Mouse (Mus musculus): ENCODE results near the gene Elp4. TPM values are rescaled to one million over a fixed set of nuclear protein-coding genes. Genes with fewer than 3 reads are reported as not detected.

Gene Elp4
- polyA plus RNA-seq, 1 experiment from 2014 or later, result 49.7 TPM

DNA sequence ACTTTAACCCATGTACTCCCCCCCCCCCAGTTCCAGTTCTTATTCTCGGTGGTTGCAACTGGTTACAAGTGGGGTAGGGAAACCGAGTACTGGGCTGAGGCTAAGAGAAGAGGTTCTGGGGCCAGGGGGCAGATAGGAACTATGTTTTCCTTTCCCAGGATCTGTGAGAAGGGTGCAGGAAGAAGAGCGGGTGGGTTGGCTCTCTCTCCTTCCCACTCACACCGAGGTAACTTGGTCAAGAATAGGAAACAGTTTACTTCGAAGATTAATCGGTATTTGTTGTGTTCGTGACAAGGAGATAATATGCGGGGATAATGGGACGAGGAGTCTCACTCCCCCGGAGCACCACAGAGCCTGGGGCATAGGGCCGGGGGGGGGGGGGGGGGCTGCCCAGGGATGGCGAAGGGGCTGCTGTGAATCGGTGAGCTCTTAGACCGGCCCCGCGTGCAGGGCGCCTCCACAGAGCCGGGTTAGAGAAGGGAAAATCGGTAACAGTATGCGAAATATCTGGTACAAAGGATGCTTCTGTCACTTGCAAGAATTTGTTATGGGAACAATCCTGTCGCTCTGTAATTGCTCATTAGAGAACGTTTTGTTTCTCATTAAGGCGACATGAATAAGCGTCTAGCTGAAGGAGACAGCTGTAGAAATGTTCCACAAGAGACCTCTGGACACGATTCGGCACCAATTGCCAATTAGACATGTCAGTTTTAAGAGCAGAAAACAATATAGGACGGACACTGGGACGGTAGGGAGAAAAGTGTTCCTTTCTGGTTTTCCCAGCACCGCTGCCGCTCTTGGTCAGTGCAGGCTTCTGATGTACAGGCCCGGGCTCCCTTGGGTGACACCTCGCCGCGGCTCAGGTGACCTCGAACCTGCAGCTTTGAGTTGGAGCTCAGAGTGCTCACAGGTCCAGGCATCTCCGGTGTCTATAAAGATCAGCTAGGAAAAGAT lies 217.7 kb downstream of the Elp4 start:
- Histone ChIP-seq H3K9me3 (replicated peaks) (no peaks in the 10 kb centered on the region), H3K4me2 (replicated peaks) (peak overlapping the region; percentile 8; the same call in 1 of the 2 replicates), H3K36me3 (no peaks in the 10 kb centered on the region), H3K9ac (no peak overlapping the region), H3K4me3 (no peak overlapping the region), H3K27me3 (peaks cover 75% of the 10 kb centered on the region), H3K4me1 (peaks cover 57% of the 10 kb centered on the region), H3K27ac (no peak overlapping the region; the same call in 1 of the 2 replicates)
- WGBS, result 3% methylated on average over 35 of the region's 36 CpGs
- no peak for ATAC-seq (ENCODE audit: low FRiP score)

- no peaks in the 10 kb centered on the region for H3K9me3 ChIP-seq (replicated peaks)
- H3K4me3 ChIP-seq, result no peak overlapping the region
- H3K9ac ChIP-seq, result no peak overlapping the region
- H3K27me3 ChIP-seq, result peaks cover 78% of the 10 kb centered on the region
- H3K4me1 ChIP-seq, result peaks cover 61% of the 10 kb centered on the region
- ATAC-seq (ENCODE audit: low FRiP score), result no peak
- WGBS, result 28% methylated on average over 11 of the region's 11 CpGs
- H3K36me3 ChIP-seq, result no peaks in the 10 kb centered on the region
- no peak overlapping the region for H3K4me2 ChIP-seq (replicated peaks)
- H3K27ac ChIP-seq, result no peak overlapping the region
Observed at GRCm38 (mm10) chr2:105685651-105686050, 218.7 kb downstream of the Elp4 start.

DNA sequence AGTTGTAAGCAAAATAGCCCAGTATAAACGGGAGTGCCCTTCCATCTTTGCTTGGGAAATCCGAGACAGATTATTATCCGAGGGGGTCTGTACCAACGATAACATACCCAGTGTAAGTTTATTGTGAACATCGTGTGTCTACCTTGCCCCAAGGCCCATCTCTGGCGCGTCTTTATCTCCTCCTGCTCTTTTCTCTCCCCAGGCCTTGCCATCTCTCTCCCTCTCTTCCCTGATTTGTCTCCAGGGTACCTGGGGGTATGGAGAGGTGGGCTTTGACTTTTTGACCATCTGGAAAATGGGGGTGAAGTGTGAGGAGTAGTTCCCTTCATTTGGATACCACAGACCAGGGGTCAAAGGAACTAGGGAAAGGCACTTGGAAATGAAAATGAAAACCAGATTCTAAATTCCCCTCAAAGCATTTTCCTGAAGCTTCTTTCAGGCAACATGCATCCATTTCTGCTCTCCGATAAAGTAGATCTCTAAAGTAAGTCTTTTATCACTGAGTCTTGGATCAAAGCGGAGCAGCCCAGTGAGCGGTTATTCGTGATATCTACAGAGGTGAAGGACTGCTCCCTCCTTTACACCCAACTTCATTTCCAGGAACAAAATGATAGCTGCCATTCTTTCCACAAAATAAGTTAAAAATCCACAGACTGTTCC lies 219.2 kb downstream of the Elp4 start:
- Histone ChIP-seq H3K27ac (no peak overlapping the region), H3K4me2 (replicated peaks) (no peak overlapping the region), H3K27me3 (peaks cover 80% of the 10 kb centered on the region), H3K9me3 (replicated peaks) (no peaks in the 10 kb centered on the region), H3K4me3 (no peak overlapping the region), H3K4me1 (peaks cover 63% of the 10 kb centered on the region), H3K36me3 (no peaks in the 10 kb centered on the region), H3K9ac (no peak overlapping the region)
- WGBS, result 29% methylated on average over 11 of the region's 11 CpGs
- no peak for ATAC-seq (ENCODE audit: low FRiP score)

GRCm38 (mm10) chr2:105683771-105684410 lies 220.5 kb downstream of the Elp4 start:
- H3K4me3 ChIP-seq, result no peak overlapping the region

GRCm38 (mm10) chr2:105682634-105683351 lies 221.6 kb downstream of the Elp4 start:
- Histone ChIP-seq H3K4me2 (replicated peaks) (peak overlapping the region; percentile 61), H3K9me3 (replicated peaks) (no peaks in the 10 kb centered on the region), H3K9ac (peak overlapping the region; percentile 27; the same call in 1 of the 2 replicates), H3K4me1 (peaks cover 46% of the 10 kb centered on the region), H3K36me3 (no peaks in the 10 kb centered on the region), H3K27ac (no peak overlapping the region), H3K4me3 (peak overlapping the region; percentile 51), H3K27me3 (peaks cover 84% of the 10 kb centered on the region)
- no peak for ATAC-seq (ENCODE audit: low FRiP score)
- WGBS, result 5% methylated on average over 21 of the region's 21 CpGs

More at GRCm38 (mm10) chr2:105683771-105684410, 220.5 kb downstream of the Elp4 start:
- no peak for ATAC-seq (ENCODE audit: low FRiP score)
- H3K9ac ChIP-seq, result no peak overlapping the region
- H3K36me3 ChIP-seq, result no peaks in the 10 kb centered on the region
- no peak overlapping the region for H3K27ac ChIP-seq
- H3K4me2 ChIP-seq (replicated peaks), result peak overlapping the region; percentile 25
- WGBS, result 9% methylated on average over 22 of the region's 22 CpGs
- H3K27me3 ChIP-seq, result peaks cover 80% of the 10 kb centered on the region
- peaks cover 53% of the 10 kb centered on the region for H3K4me1 ChIP-seq
- no peaks in the 10 kb centered on the region for H3K9me3 ChIP-seq (replicated peaks)

DNA sequence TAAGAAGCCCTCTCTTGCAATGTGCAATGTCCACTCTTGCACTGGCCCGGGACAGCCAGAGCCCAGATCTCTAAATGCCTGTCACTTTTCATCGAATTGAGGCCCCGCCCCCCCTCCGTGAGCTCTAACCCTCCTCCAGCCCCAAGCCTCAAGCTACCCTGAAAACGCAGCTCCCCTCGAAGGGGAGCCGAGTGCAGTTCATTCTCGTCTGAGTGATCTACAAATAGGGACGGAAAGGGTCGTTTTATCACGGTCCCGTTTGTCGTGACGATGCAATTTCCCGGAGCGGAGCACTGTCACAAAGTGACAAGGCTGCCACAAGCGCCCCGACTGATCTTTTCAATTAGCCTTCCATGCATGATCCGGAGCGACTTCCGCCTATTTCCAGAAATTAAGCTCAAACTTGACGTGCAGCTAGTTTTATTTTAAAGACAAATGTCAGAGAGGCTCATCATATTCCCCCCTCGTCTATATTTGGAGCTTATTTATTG lies 222.3 kb downstream of the Elp4 start:
- ATAC-seq (ENCODE audit: low FRiP score), result peak; percentile 23; the same call in 1 of the 2 replicates
- H3K4me1 ChIP-seq, result peaks cover 39% of the 10 kb centered on the region

DNA sequence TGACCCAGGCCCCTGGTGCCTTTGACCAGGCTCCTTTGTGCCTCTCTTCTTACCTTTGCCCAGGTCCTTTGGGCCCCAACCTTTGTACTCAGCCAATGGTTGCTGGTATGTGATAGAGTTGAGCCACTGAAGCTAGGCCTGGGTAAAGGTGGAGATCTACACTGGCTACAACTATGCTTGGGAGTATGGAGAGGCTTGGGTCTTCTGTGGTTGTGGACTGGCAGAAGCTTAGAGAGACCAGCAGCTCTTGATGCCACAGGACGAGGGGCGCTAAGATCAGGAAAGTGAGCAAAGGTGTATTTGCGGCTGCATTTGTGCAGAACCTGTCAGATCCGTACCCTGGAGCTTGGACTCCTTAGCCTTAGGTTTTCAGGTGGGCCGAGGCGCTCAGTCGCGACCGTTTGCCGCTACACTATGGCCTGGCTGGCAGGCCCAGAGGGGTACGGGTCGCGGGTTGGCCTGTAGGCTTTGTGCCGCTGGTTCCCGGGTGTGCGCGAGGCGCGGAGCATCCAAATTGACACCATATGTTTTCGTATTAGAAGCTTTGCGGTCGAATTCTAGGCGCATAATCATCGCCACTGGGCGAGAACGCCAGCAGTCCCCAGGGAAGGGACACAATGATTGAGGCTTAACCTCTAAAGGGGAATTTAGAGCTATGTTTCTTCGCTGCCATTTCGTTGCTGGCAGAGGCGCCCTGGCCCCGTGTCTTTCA lies 223.2 kb downstream of the Elp4 start:
- Histone ChIP-seq H3K36me3 (no peaks in the 10 kb centered on the region), H3K4me3 (peak overlapping the region; percentile 51), H3K9ac (peak overlapping the region; percentile 49), H3K4me1 (peaks cover 34% of the 10 kb centered on the region), H3K27ac (0 out of 2 replicates have a peak overlapping the region, but pooled peaks have one; percentile 40), H3K9me3 (replicated peaks) (no peaks in the 10 kb centered on the region), H3K4me2 (replicated peaks) (peak overlapping the region; percentile 61), H3K27me3 (peaks cover 85% of the 10 kb centered on the region)
- 2% methylated on average over 30 of the region's 30 CpGs for WGBS
- ATAC-seq (ENCODE audit: low FRiP score), result peak; percentile 17; the same call in 1 of the 2 replicates

More for the DNA sequence above, 222.3 kb downstream of the Elp4 start:
- Histone ChIP-seq H3K36me3 (no peaks in the 10 kb centered on the region), H3K9ac (peak overlapping the region; percentile 49), H3K27ac (0 out of 2 replicates have a peak overlapping the region, but pooled peaks have one; percentile 40), H3K4me2 (replicated peaks) (peak overlapping the region; percentile 61), H3K27me3 (peaks cover 84% of the 10 kb centered on the region), H3K4me3 (peak overlapping the region; percentile 51), H3K9me3 (replicated peaks) (no peaks in the 10 kb centered on the region)
- WGBS, result under 1% methylated on average over 23 of the region's 23 CpGs

- H3K27me3 ChIP-seq, result peaks cover 83% of the 10 kb centered on the region
- H3K4me1 ChIP-seq, result peaks cover 38% of the 10 kb centered on the region
- peak; percentile 84 for ATAC-seq (ENCODE audit: low FRiP score)
- no peaks in the 10 kb centered on the region for H3K36me3 ChIP-seq
- H3K9me3 ChIP-seq (replicated peaks), result no peaks in the 10 kb centered on the region
- H3K4me2 ChIP-seq (replicated peaks), result peak overlapping the region; percentile 61
- peak overlapping the region; percentile 49 for H3K9ac ChIP-seq
- peak overlapping the region; percentile 40; the same call in 1 of the 2 replicates for H3K27ac ChIP-seq
- 1% methylated on average over 24 of the region's 24 CpGs for WGBS
- peak overlapping the region; percentile 51 for H3K4me3 ChIP-seq
Observed at GRCm38 (mm10) chr2:105680146-105680998, 224.0 kb downstream of the Elp4 start.

DNA sequence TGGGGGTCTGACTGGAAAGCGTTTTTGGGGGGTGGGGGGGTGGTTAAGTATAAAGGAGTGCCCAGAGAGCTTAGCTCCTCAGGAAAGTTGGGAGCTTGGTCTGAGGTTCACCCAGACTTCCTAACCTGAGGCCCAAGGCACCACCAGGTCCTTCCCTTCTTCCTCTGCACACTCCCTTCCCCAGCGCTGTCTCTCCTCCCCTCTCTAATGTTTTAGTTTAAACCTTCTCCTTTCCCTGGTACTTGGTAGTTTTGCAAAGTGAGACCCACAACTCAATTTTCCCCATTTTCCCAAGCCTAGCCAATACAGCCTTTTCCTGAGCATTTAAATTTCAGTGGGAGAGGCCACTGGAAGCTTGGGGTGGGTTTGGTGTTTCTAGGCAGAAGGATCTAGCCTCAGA lies 225.0 kb downstream of the Elp4 start:
- Histone ChIP-seq H3K4me2 (replicated peaks) (peak overlapping the region; percentile 61), H3K36me3 (no peaks in the 10 kb centered on the region), H3K4me3 (peak overlapping the region; percentile 51), H3K9ac (peak overlapping the region; percentile 49), H3K27me3 (peaks cover 85% of the 10 kb centered on the region), H3K27ac (peak overlapping the region; percentile 7; the same call in 1 of the 2 replicates), H3K4me1 (peaks cover 48% of the 10 kb centered on the region), H3K9me3 (replicated peaks) (no peaks in the 10 kb centered on the region)
- ATAC-seq (ENCODE audit: low FRiP score), result no peak
- 0% methylated on average over 2 of the region's 2 CpGs for WGBS

DNA sequence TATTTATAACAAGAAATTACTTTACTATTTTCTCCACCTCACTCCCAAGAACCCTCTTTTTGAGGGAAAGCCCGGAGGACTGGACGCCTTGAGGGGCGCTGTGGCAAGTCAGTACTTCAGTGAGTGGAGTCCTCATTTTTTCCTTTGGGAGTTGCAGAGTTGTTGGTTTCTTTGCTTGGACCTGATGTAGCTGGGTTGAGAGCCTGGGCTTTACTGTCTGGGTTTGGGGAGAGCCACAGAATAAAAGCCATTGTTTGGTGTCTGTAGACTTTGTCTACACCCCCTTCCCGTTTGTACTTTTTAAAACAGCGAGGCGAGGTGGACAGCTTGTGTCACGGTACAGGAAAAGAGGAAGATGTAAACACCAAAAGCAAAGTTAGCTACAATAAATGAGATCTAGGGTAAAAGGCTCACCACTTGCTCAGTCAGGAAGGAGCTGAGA lies 225.5 kb downstream of the Elp4 start:
- peak overlapping the region; percentile 17; the same call in 1 of the 2 replicates for H3K27ac ChIP-seq
- H3K9me3 ChIP-seq (replicated peaks), result no peaks in the 10 kb centered on the region
- H3K9ac ChIP-seq, result peak overlapping the region; percentile 49
- H3K27me3 ChIP-seq, result peaks cover 87% of the 10 kb centered on the region
- under 1% methylated on average over 7 of the region's 7 CpGs for WGBS
- H3K4me2 ChIP-seq (replicated peaks), result peak overlapping the region; percentile 61
- no peak for ATAC-seq (ENCODE audit: low FRiP score)
- H3K4me3 ChIP-seq, result peak overlapping the region; percentile 51
- no peaks in the 10 kb centered on the region for H3K36me3 ChIP-seq
- peaks cover 52% of the 10 kb centered on the region for H3K4me1 ChIP-seq
